Mouse (Mus musculus) fibroblast of lung, adult 2 months (primary cell): ENCODE results near the gene Ccnc.

Source experiments
- DNase-seq: peaks from one replicate; pipeline ENCODE4 v3.0.0-alpha.2; 2011; ENCODE audit warnings: low read depth

Gene Ccnc

DNA sequence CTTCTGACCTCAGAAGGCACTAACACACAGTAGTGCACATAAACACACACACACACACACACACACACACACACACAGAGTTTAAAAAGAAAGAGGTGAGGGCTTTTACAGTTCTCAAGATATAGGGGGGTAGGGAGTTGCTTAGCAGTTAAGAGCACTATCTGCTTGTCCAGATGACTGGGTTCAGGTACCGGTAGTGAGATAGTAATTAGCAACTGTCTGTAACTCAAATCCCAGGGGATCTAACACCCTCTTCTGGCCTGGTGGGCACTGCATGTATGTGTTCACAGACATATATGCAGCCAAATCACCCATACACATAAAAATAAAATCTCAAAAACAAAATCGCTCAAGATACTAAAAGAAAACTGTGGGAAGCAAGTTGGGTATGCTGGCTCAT is 74.1 kb downstream of the Ccnc start:
- no peak for DNase-seq

DNA sequence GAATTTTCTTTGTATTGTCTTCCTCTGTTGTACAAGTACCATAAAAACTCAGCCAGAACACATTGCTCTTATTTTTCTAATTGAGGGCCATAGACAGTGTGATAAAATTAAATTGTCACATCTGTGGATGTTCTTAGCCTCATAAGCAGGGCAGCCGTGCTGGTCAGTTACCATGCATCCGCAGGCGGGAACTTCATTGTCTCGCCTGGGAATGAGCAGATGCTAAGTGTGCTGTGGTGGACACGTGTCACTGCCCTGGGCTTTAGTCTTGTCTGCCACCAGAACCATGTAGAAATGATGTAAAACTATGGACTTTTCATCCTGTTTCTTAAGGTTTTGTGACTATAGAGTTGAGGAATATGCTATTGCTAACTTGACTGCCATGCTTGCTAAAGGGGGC is 79.7 kb downstream of the Ccnc start:
- DNase-seq = no peak
